Mouse (Mus musculus) duodenum, adult 2 months (tissue): ENCODE data around the gene Fbxw9. TPM values are rescaled to one million over a fixed set of nuclear protein-coding genes. Genes with fewer than 3 reads are reported as not detected.

ENCODE experiments used
- polyA plus RNA-seq: library from polyadenylated mRNA; depleted of rRNA; stranded (reverse); fragments of >200 nt; gene quantifications from 2 replicates; pipeline ENCODE4 v1.2.3, GENCODE M21; 2012; ENCODE audit warnings: low replicate concordance; rRNA removed

The Fbxw9 gene
- polyA plus RNA-seq = 69.0 and 116 TPM in 2 replicates

GRCm38 (mm10) chr8:85059879-85060616 lies at the start of gene Fbxw9:
Fbxw9 (plus strand) TSS chr8:85060055.

DNA sequence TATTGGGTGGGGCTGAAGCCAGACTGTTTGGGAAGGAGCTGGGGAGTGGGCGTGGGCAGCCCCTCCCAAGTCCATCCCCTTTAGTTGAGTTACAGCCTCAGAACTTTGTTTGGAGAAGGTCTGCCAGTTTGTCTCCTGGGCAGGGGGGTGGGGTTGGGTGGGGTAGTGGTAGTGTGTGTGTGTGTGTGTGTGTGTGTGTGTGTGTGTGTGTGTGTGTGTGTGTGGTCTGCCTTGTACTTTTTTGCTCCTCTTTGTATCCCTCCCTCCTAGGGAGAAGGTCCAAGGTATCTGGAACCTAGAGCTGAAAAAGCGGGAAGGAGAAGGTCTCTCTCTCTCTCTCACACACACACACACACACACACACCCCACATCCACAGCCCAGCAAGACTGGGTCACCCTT lies 45.4 kb upstream of the Fbxw9 start, which contains the start of gene Best2:
Gene Best2 (minus strand): TSS at position 101 of the 400 bp plus-strand sequence.

DNA sequence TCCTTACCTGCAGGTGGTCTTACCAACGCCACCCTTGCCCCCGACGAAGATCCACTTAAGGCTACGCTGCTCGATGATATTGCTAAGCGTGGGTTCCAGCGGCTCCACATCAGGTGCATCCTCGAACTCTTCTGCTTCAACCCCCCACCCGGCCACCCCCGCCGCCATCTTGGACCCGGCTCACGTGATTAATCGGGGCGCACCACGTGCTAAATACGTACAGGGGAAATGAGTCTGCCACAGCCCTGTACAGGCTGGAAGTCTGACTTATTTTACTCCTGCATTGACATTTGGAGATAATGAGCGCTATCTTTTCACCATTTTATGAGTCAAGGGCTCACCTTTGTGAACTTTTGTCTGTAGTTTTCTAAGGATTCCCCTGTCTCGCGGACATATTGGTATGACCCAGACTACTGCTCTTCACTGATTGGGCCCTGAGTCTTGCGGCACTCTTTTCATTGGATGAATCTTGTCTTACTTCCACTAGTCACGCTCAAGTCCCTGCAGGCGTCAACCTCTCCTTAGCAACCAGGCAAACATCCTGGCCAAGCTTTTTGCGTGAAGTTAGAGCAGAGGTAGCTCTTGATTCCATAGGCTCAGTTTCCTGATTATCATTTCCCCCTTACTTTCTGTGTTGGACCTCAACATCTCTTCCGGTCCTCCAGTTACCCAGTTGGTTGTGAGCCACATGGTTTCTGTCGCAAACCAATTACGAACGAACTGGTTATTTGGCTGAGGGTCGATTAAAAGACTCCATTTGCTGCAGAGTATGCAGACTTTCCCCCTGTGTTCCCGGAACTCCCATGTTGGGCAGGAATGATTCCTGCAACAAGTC lies 34.5 kb upstream of the Fbxw9 start, which contains the start of gene Asna1:
Gene Asna1 (minus strand): TSS at position 184 of the 835 bp plus-strand sequence.

DNA sequence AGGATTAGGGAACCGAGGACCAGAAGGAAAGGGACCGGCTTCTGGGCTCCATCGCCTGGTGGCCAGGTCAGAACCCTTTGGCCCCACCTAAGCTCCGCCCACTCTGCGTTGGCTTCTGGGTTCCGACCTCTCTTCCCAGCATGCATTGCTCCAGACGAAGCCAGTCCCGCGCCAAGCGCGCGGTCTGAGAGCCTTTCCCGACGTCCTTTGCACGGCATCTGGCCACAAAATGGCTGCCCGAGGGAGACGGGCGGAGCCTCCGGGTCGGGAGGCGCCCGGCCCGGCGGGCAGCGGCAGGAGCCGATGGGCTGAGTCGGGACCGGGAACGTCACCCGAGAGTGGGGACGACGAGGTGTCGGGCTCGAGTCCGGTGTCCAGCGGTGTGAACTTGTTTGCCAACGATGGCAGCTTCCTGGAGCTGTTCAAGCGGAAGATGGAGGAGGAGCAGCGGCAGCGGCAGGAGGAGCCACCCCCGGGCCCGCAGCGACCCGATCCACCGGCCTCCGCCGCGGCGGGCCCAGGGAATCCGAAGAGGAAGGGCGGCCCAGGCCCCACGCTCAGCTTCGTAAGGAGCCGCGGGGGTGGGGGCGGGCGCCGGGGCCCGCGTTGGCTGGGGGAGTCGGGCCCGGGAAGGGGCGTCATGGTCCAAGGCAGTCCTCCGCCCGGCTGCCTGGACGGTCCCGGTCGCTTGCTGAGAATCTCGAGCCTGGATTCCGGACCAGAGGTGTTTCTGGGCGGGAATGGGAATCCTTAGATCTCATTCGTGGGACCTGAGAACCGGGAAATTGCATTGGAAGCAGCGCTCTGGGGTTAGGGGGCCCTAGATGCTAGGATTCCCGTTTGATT lies 33.0 kb upstream of the Fbxw9 start, which contains the start of gene Trir:
Gene Trir (plus strand): TSS at position 154 of the 846 bp plus-strand sequence.

DNA sequence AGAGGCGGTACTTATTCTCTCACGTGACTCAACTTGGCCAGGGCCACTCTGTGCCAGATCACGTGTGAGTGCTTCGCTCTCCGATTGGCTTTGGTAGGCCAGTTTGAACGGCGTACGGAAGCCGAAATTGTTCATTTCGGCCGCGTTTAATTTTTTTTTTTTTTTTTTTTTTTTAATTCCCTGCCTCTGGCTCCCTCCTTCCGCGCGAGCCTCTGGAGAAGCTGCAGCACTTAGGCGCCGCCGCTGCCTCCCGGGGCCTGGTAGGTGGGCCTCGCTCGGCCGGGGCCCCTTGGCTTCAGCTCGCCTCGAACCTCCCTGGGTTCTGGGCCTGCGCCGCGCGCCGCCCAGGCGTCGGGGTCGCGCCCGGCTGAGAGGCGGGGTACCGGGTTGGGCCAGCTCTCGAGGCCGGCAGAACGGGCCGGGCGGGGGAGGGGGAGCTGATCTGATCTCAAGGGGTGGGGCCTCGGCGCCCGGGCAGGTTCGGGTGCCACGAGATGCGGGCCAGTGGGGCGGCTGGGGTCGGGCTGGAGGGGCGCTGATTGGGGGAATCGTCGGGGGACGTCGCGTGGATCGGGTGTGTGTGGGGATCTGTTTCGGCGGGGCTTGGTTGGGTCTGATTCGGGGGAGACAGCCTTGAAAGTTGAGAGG lies 23.0 kb upstream of the Fbxw9 start, which contains the start of gene Tnpo2:
Gene Tnpo2 (plus strand): TSS at position 198 of the 648 bp plus-strand sequence.

GRCm38 (mm10) chr8:85067982-85068381 lies 8.1 kb downstream of the Fbxw9 start, which contains the start of gene Gm5741:
Gm5741 (minus strand) TSS chr8:85067982.

GRCm38 (mm10) chr8:85071514-85072281 lies 11.8 kb downstream of the Fbxw9 start, which contains the start of gene Dhps:
Dhps (plus strand) TSS chr8:85071757.

DNA sequence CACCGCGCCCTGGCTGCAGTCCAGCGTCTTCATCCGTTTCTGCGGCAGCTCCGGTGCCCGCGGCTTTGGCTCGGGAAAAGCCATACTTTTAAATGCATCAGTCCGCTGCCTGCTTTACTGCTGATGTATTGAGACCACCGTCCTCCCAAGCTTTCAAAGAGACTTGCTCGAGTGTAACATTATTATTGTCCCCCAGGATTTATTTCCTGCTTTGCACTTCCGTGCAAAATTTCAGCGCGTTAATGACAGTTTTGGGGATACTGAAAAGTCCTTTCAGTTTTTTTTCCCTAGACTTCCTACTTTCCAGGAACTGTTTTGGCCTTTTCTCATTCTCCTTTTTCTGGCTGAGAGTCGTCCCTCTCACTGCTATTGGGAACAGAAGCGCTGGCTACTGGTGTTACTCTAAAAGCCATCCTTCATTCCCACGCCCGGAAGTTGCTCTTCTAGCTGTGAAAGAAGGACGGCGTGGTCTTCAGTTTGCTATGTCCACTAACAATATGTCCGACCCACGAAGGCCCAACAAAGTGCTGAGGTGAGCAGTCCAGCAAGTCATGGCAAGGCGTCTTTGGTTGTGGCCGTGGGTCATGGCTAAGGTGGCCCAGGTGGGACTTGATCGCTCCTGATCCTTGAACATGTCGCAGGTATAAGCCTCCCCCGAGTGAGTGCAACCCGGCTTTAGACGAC lies 20.8 kb downstream of the Fbxw9 start, which contains the start of gene Wdr83os:
Gene Wdr83os (plus strand): TSS at position 209 of the 684 bp plus-strand sequence.

GRCm38 (mm10) chr8:85081216-85081555 lies 21.3 kb downstream of the Fbxw9 start, which contains the start of gene Wdr83:
Wdr83 (minus strand) TSS chr8:85081306.

DNA sequence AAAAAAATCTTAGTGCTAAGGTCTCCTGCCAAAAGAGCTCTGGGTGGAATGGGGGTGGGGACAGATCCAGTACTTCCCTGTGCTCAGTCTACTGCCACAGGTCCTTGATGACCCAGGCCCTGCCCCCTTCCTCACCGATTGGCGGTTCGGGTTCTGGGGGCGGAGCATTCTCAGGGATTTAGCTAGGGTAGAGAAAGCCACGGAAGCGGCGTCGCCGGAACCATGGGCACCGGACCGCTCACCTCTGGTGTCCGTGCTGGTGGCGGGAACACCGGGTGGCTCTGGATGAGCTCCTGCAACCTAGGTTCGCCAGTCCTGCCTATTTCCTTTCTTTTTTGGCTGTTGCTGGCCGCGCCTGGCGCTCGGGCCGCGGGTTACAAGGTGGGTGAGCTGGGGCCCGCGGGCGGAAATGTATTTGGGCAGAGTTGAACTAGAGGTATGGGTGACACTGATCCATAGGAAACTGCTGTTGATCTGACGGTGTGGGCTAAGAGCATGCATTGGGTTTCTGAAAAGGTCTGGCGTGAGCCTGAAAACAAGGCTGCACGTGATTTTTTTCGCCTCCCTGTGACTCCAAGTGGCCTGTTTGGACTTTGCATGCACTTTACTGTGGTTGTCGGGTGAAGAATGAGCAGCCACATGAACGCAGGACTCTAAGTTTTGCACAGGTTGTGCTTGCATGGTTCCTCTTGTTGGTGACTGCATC lies 23.4 kb downstream of the Fbxw9 start, which contains the start of gene Man2b1:
Gene Man2b1 (plus strand): TSS at position 163 of the 706 bp plus-strand sequence.

Other genes with a start within 250 kb of the Fbxw9 start
- gene Dand5, start 237.2 kb upstream of the Fbxw9 start, polyA plus RNA-seq = 2.0 and 2.1 TPM in 2 replicates
- gene Gadd45gip1, start 228.5 kb upstream of the Fbxw9 start, polyA plus RNA-seq = 45.9 and 171 TPM in 2 replicates
- gene Rad23a, start 219.4 kb upstream of the Fbxw9 start, polyA plus RNA-seq = 56.0 and 74.1 TPM in 2 replicates
- gene Calr, start 213.1 kb upstream of the Fbxw9 start, polyA plus RNA-seq = 101 and 112 TPM in 2 replicates
- 28.8 and 32.6 TPM in 2 replicates for gene Farsa, start 203.1 kb upstream of the Fbxw9 start, polyA plus RNA-seq
- 0.37 and 0.95 TPM in 2 replicates for gene Syce2, start 187.9 kb upstream of the Fbxw9 start, polyA plus RNA-seq
- 105 and 276 TPM in 2 replicates for gene Gcdh, start 166.1 kb upstream of the Fbxw9 start, polyA plus RNA-seq
- gene Klf1, start 158.1 kb upstream of the Fbxw9 start, polyA plus RNA-seq = 0.46 and 0.56 TPM in 2 replicates
- gene Dnase2a, start 151.5 kb upstream of the Fbxw9 start, polyA plus RNA-seq = 4.7 and 4.8 TPM in 2 replicates
- 0.50 and 0.84 TPM in 2 replicates for gene Mast1, start 122.7 kb upstream of the Fbxw9 start, polyA plus RNA-seq
- 0.12 and 0.13 TPM in 2 replicates for gene Rtbdn, start 113.1 kb upstream of the Fbxw9 start, polyA plus RNA-seq
- 0.79 TPM in 1 of 2 replicates, not detected in the other for gene Gm49661, start 90.6 kb upstream of the Fbxw9 start, polyA plus RNA-seq
- 72.5 and 105 TPM in 2 replicates for gene Prdx2, start 90.5 kb upstream of the Fbxw9 start, polyA plus RNA-seq
- gene Rnaseh2a, start 90.3 kb upstream of the Fbxw9 start, polyA plus RNA-seq = 22.7 and 28.7 TPM in 2 replicates
- 133 and 294 TPM in 2 replicates for gene Junb, start 81.3 kb upstream of the Fbxw9 start, polyA plus RNA-seq
- gene Hook2, start 69.5 kb upstream of the Fbxw9 start, polyA plus RNA-seq = 46.1 and 61.0 TPM in 2 replicates
- not detected in 2 replicates for gene Best2, start 45.5 kb upstream of the Fbxw9 start, polyA plus RNA-seq
- 72.4 and 89.7 TPM in 2 replicates for gene Asna1, start 34.8 kb upstream of the Fbxw9 start, polyA plus RNA-seq
- gene Trir, start 33.2 kb upstream of the Fbxw9 start, polyA plus RNA-seq = 54.2 and 119 TPM in 2 replicates
- gene Tnpo2, start 23.1 kb upstream of the Fbxw9 start, polyA plus RNA-seq = 17.4 and 29.4 TPM in 2 replicates
- 1.2 TPM in 1 of 2 replicates, not detected in the other for gene Gm5741, start 7.9 kb downstream of the Fbxw9 start, polyA plus RNA-seq
- 46.2 and 54.2 TPM in 2 replicates for gene Dhps, start 11.7 kb downstream of the Fbxw9 start, polyA plus RNA-seq
- gene Wdr83os, start 20.7 kb downstream of the Fbxw9 start, polyA plus RNA-seq = 74.0 and 95.6 TPM in 2 replicates
- 18.6 and 23.1 TPM in 2 replicates for gene Wdr83, start 21.3 kb downstream of the Fbxw9 start, polyA plus RNA-seq
- gene Man2b1, start 23.2 kb downstream of the Fbxw9 start, polyA plus RNA-seq = 31.4 and 36.6 TPM in 2 replicates
- gene Zfp791, start 63.0 kb downstream of the Fbxw9 start, polyA plus RNA-seq = 0.13 and 0.21 TPM in 2 replicates
- not detected in 2 replicates for gene Cks1brt, start 91.9 kb downstream of the Fbxw9 start, polyA plus RNA-seq
- gene Olfr371, start 165.9 kb downstream of the Fbxw9 start, polyA plus RNA-seq = not detected in 2 replicates
- 2.4 and 3.1 TPM in 2 replicates for gene Orc6, start 239.6 kb downstream of the Fbxw9 start, polyA plus RNA-seq
- gene Vps35, start 239.7 kb downstream of the Fbxw9 start, polyA plus RNA-seq = 2.2 and 2.4 TPM in 2 replicates